Mouse (Mus musculus) megakaryocyte, adult 5-6 weeks (primary cell): ENCODE data around the gene Mbnl2. TPM values are rescaled to one million over a fixed set of nuclear protein-coding genes. Genes with fewer than 3 reads are reported as not detected.

ENCODE experiments used
- ATAC-seq: 2 replicates; pipeline ENCODE4 v1.8.0; 2016; ENCODE audit warnings: mild to moderate bottlenecking, inconsistent platforms; ENCODE audit not compliant: poor library complexity, severe bottlenecking
- total RNA-seq, 2 experiments: library from RNA; stranded (forward) in 1 of 2; stranded (reverse) in 1 of 2; fragments of 153-499, 151-499 nt in 1 of 2; fragments of 221-1000, 200-1000 nt in 1 of 2; gene quantifications; 2 replicates each; pipeline versions ENCODE4 v1.2.3 to v1.2.4; 2015 to 2017

Mbnl2 gene
- total RNA-seq, 2 experiments from 2014 or later = 94.7 to 132 TPM

DNA sequence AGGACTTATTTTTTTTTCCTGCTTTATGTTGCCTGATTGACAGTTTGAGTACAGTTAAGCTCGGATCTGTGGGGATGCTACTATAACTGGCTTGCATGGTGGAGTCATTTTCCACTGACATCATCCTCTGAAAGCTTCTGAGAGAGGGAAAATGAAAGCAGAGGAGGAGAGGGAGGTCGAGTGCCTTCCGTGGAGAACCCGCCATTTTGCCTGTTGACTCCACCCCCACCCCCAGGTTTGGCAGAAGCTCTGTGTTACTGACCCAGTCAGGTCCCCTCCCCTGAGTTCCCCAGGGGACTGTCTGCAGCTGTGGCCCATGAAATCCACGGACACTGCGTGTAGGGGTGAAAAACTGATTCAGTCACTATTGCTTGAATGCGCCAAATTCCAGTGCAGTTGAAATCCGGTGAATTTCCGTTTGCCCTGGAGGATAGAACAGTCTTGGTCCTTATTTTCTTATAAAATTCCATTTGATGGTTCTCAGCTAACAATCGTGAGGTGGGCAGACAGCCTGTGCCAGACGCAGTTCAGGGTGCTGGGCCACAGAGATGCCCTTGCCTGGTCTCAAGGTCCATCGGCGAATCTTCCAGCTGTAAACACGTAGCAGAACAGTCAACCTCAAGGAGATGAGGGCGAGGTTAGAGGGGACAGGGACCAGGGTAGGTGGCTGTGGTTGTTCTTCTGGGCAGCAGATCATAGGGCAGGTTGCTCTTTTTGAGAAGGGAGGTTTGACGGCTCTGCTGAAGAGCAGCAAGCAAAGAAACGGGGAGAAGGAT lies 20.9 kb downstream of the Mbnl2 start:
- ATAC-seq = no peak

DNA sequence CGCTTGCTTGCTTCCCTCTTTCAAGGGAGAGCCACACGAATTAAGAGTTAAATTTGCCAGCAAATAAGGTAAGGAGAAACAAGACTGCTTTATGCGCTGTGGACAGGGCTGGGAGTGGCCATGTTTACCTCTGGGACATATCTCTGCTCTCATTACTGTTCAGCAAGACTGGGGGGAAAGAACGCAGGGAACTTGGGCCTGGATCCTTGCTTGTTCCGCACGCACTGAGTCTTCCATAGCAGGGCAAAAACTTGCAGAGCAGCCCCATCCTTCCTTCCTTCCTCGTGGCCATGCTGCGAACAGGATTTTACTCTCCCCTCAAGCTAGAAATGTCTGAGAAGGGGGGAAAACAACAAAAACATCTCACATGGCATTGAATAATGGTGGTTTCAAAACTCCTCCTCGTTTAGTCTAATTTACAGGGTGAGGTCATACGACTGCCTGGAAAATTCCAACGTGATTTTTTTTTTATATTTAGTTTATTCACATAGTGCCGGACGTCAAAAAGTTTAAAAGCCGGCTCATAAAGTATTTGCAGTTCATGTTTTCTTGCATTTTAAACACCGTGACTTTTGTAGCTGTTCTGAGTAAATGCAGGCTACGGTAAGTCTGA lies 21.8 kb downstream of the Mbnl2 start:
- ATAC-seq = no peak

DNA sequence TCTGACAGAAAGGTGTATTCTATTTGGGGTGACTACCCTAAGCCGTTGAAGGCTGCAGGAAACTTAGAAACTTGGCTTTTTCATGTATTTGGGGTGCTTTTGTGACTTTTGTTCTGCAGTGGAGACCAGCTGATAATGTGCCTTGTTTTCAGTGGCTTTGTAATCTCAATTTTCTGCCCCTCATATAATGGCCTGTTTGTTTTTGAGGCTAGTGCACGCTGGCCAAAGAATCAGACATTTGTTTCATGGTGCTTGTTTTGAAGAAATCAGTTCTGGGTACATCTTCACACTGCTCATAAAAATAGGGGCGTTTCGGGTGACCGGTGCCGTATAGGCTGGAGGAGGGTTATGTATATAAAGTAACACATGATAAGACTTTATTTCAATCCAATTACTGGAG lies 22.4 kb downstream of the Mbnl2 start:
- no peak for ATAC-seq

DNA sequence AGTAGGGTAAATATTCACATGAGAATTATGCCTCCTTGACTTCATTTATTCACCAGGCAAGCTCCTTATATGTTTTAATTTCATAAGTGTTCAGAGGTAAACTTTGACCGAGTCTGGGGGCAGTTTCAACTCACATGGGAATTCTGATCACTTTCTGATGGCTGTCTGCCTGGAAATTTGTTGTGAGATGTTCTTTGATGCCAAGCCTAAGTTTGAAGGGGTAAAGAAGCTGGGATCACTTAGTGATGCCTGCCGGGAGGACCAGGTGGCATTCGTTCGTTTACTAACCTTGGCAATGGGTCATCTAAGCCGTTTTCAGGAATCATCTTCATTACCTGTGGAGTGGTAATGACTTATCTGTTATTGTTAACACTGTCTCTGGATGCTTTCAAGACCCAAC lies 23.0 kb downstream of the Mbnl2 start:
- no peak for ATAC-seq

DNA sequence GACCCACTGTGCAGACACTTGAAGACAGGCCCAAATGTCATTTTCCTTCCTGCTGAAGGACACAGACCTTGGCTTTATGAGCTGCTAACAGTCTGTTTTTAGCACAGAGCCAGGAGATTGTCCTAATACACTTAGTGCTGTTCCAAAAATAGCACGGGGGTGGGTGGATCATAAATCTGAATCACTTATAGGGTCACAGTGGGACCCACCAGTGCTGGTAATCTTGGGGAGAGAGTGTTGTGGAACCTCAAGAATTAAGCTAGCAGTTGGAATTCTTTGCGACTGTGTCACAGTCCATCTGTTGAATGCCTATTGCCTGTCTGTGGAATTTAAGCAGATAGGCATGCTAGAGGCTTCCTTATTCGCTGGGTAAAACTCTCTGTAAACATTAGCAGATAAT lies 24.2 kb downstream of the Mbnl2 start:
- ATAC-seq = no peak

DNA sequence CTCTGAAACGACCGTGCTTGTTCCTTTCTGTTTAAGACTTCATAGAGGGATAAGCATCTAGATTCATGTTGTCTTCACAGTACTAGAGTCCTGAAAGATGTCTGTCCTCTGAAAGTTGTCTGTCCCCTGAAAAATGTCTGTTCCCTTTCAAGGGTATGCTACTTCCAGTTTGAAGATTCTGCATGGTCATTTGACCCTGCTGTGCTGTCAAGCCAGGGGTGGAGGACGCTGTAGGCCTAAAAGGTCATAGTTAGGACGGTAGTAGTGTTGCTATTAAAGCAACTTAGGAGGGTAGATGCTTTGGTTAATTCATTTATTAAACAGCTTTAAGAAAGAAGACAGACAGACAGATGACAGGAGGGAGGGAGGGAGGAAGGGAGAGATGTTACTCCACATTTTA lies 24.7 kb downstream of the Mbnl2 start:
- no peak for ATAC-seq

DNA sequence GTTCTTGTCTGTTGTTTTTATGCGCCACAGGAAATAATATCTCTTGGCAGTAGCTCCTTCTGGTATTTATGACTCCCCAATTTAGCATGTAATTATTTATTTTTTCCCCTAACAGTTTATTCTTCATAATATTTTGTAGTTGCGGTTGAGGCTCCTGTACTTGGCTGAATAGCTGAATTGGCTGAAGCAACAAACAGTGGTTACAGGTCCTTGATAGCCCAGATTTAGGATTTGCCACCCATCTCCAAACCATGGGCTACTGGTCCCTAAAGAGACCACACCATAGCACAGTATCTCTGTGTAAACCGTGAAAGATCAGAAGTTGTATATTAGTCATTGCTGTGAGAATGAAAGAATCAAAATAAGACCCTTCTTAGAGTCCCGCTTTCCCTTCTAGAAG lies 25.3 kb downstream of the Mbnl2 start:
- no peak for ATAC-seq

DNA sequence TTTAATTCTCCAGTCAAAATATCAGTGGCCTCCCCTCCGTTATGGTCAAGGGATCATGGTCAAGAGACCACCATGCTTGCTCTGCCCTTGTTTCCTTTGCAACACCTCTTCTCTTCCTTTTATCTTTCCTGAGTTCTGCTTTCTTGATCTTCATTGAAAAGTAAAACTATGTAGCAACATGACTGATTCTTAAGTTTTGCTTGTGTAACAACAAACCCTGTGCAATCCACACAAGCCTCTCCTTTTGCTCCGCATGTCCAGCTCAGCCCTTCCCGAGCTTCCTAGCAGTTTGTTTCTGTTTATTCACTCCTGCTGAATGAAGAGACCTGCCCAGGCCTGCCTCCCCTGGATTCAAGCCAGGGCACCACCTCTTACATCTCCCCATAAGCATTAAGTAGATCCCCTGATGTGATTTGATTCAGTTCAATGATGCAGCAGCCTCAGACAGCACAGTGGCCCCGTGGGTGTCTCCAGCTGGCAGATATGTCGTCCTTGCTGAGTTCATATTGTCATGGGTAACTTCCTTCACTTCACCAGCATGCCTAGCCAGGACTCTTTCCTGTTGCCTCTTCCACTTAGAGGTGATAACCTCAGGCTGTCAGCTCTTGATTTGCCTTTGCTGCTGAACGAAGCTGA lies 27.6 kb downstream of the Mbnl2 start:
- ATAC-seq = peak; percentile 65

DNA sequence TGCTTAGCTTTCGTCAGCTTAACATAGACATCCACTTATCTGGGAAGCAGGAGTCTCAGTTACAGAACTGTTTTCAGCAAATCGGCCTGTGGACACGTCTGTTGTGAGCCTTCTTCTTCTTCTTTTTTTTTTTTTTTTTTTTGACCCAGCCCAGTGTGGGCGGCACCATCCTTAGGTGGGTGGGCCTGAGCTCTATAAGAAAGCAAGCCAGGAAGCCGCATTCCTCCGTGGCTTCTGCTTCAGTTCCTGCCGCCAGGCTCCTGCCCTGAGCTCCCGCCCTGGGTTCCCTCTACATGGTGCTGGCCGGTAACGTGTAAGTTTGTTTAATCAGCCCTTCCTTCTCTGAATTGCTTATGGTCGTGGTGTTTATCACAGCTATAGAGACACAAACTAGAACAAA lies 30.8 kb downstream of the Mbnl2 start:
- peak; percentile 84 for ATAC-seq

DNA sequence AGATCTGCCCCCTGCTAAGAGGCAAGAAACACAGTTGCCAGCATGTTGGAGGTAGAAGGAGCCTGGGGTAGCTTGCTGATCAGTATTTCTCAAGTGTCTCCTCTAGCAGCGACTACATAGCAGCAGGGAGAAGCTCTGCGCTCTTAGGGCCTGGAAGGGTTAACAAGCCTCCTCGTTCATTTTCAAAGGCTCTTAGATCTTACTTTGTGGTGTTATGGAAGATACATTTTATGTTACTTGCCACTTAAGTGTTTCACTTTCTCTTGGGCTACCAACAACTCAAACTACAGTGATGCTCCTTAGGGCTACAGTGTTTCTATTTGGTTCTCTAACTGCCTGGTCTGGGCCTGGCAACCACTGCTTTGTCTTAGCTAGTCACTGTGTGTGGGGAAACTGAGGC lies 31.9 kb downstream of the Mbnl2 start:
- ATAC-seq = no peak

DNA sequence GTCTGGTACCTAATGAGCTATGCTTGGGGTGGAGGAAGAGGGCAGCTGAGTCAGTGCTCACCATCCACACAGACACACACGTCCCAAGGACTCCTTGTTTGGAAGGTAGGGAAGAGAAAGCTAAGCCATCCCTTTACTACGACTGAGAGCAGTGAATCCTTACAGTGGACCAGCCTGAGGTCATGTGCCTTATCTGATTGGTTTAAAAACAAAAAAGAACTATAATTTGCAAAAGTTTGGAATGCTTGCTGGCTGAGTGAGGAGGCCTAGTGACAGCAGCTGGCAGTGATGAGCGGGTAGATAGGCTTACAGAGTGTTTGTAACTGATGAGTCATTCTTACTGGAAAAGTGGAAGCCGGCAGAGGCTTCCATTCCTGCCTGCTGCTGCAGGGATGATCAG lies 32.5 kb downstream of the Mbnl2 start:
- no peak for ATAC-seq

DNA sequence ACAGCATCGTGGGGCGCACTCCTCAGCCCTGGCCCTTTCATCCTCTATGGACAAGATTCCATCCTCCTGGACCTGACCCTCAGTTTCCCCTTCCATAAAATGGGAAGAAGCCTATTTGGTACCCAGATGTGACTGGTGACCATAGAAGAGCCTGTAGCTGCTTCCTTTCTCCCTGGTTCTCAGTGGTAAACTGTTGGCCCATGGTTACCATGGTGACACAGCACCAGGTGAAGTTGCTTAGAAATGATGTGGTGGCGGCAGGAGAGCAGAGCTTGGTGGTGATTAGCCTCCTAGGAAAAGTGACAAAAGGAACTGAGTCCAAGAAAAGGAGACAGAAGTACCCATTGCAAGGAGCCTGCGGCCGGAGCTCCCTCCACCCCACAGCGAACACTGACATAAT lies 34.2 kb downstream of the Mbnl2 start:
- no peak for ATAC-seq

DNA sequence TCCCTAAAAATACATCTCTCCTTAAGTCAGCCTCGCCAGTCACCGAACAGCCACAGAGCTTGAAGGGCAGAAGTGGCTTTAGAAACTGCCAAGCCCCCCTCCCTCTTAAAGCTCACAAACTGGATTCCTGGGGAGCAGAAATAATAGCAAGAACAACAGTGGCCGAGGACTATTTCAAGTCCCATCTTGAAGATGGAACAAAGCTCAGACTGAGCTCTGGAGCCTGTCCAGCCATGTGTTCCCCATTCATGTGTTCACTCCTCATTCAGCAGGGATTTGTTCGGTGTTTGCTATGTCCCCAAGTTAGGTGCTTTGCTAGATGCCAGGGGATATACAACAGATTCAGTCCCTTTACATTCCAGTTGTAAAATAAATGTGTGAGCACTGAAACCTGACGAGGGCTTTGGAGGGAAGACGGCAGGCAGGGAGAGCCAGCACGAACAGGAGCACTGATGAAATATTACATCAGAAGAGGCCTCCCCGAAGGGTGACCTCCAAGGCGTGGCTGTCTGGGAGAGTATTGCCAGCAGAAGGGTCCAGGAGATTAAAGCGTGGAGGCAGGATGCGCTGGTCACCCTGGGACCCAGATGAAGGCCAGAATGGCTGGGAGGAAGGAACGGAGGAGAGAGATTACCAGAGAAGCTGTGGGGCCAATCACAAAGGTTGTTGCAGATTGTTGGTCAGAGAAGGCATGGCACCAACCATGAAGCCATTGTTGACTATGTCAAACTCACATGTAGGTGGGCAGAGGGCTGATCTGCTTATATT lies 36.0 kb downstream of the Mbnl2 start:
- no peak for ATAC-seq

DNA sequence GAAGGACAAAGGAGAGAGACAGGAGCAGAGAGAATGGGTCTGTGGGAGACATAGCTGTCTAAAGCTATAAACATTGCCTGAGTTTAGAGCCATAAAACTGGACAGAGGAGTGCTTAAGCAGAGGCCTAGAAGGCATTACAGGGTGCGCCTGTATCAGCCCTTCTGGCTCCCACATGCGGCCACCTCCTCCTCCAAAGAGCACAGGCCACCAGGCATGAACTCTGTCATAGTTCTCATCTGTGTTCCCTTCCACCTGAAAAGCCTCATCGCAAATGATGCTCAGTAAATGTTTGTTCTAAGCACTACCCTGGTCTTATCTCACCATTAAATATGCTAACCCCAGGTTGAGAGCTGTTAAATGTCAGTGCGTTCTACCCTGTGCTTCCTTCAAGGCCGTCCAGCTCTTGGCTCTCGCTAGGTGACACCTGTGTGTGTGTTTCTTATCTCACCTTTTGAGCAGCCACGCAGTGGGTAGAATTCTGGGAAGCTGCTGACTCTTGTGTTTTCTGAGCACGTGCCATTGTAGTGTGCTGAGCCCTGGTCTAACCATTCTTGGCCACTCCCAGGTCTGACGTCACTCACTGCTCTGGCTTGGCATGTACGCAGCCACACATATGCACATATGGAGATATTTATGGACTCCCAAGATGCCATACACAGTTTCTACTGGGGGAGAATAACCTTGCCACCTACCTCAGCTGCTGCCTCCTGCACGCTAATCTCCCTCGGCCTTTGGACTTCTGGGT lies 37.4 kb downstream of the Mbnl2 start:
- no peak for ATAC-seq

DNA sequence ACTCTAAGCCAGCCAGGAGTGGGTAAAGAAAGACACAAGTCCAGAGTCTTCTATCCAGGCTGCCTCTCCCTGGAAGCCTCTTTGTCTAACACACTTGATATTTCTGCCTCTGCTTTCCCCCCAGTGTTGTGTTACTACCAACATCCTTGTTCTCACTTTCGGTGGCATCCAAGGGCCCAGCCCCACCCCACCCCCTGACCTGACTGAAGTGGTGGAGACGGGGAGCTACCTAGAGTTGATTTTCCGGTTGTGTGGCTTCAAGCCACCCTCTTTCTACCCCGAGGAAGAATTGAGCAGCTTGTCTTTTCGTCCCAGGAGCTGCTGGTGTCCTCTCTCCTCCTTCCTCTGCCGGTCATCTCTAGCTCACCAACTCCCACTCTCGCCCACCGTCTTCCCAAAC lies 38.0 kb downstream of the Mbnl2 start:
- ATAC-seq = no peak

DNA sequence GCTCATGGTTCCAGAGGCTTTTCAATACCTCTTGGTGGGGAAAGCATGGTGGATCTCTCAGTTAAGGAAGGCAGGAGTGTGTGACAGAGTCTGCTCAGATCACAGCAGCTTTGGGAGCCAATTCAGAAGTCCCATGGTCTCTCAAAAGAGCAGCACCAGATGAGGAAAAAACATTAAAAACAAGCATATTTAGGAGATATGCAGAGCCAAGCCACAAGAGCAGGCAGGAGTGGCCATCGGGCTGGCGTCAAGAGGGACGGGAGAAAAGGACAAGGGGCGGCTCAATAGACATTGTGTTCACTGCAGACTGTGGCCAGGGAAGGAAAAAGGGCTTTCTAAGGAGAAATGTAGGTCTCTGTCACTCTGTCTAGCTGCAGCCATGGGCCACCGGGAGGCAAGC lies 40.3 kb downstream of the Mbnl2 start:
- ATAC-seq = no peak

DNA sequence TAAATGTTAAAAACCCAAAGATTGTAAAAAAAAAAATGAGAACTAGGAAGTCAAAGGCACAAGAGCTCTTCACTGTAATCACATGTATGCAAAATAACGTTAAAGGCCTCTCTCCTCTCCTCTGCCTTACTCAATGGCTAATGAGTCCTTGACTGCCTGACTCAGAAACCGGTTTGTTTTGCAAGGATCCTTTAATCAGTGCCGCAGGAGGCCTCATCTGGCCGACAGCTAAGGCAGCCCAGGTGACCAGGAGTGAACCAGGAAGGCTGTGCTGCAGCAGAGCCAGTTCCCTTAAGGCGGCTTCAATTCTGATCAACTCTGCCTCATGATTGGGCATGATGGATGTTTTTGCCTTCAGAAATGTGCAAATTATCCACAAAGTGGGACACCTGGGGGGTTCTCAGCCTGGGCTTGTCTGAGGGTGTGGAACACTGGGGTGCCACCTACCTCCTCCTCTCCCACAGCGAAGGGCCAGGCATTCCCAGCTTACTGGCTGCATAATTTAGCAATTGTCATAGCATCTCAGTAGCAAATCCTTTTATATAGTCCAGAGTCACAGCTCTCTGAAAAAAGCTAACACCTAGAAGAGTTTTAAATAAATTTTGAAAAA lies 43.0 kb downstream of the Mbnl2 start:
- no peak for ATAC-seq

DNA sequence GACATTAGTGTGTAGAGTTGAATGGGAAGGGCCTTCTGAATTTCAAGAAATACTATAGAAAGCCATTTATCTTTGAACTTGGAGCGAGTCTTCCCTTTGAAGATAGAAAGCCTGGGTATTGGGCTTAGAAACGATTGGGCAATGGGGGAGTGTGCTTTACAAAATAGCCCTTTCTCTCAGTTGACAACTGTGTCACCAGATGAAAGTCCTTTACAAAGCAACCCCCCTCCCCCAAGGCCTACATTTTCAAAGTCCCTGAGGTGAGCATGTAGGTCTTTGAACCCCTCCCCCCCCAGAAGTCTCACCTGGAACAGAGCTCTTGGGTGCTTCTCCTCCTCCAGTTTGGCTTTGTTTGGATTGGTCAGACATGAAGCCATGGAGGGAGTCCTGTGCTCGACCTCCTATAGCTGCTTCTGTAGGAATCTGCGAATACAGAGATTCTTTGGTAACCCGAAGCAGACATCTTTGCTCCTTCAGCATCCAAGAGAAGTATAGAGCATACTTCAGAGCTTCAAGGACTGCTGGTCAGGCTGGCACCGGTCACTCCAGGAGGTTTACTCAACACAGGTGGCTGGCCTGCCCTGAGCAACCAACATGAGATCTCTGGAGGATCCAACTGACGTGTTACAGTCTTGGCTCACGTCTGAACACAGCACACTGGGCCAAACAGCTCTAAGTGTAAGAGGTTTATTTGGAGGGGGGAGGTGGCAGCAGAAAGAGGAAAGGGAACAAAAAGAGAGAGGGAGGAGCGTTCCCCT lies 43.7 kb downstream of the Mbnl2 start:
- peak; percentile 46 for ATAC-seq

DNA sequence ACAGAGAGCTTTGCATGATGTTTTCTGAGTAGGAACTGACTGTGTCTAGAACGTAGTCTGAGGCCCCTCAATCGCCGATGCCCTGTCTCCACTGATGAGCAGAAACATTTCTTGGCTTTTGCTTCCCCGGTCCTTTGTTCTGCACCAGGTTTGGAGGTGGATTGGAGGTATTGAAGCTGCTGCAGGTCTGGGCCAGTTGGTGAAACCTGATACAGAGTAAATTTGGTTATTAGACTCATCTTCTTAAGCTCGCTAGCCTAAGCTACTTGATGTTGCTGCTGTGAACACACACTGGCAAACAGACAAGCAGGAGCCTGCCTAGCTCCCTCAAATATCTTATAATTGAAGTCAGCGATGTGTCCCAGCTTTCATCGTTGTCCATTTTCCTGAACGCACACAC lies 46.6 kb downstream of the Mbnl2 start:
- no peak for ATAC-seq

DNA sequence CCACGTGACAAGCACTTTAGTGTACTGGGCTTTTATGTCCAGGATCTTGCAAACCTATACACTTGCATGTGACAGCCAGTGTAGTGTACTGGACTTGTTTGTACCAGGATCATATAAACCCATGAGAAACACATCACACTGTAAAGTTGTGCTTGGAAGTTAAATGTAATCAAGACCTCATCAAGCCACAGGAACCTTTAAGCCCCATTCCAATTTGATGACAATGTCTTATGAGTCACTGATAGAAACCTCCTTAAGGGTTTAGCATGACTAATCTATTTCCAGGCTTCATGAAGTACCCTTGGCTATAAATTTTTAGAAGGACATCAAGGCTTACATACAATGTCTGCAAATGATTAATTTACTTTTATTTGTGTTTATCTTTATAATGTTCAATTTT lies 47.6 kb downstream of the Mbnl2 start:
- no peak for ATAC-seq
